Mouse (Mus musculus) myocyte (in vitro differentiated cells): Measurements from ENCODE around the gene Adcy7.

ENCODE experiments used
- E2F4 ChIP-seq: IDR thresholded peaks from one replicate; pipeline ENCODE4 v1.6.1; 2011; ENCODE audit warnings: mild to moderate bottlenecking, control low read depth, moderate library complexity; ENCODE audit not compliant: insufficient read depth
- MYOD1 ChIP-seq, 3 experiments: IDR thresholded peaks; one replicate each; pipeline ENCODE4 v1.6.1; 2011; ENCODE audit warnings: control low read depth in 2 of 3, low read depth in 2 of 3, mild to moderate bottlenecking in 2 of 3, moderate library complexity in 1 of 3; ENCODE audit not compliant: insufficient read length in 2 of 3, control insufficient read depth in 1 of 3
- MYOG ChIP-seq, 3 experiments: IDR thresholded peaks; one replicate each; pipeline ENCODE4 v1.6.1; 2011; ENCODE audit warnings: control low read depth in 2 of 3, low read depth in 2 of 3, mild to moderate bottlenecking in 2 of 3; ENCODE audit not compliant: insufficient read length in 2 of 3, control insufficient read depth in 1 of 3, insufficient read depth in 1 of 3
- POLR2A ChIP-seq: IDR thresholded peaks from one replicate; pipeline ENCODE4 v1.6.1; 2011; ENCODE audit warnings: low read depth, mild to moderate bottlenecking, control low read depth, moderate library complexity; ENCODE audit not compliant: insufficient read length
- SRF ChIP-seq: IDR thresholded peaks from one replicate; pipeline ENCODE4 v1.6.1; 2011; ENCODE audit warnings: low read depth; ENCODE audit not compliant: control insufficient read depth, insufficient read length
- TCF3 ChIP-seq: IDR thresholded peaks from one replicate; pipeline ENCODE4 v1.6.1; 2011; ENCODE audit warnings: low read depth, control low read depth; ENCODE audit not compliant: insufficient read length

DNA sequence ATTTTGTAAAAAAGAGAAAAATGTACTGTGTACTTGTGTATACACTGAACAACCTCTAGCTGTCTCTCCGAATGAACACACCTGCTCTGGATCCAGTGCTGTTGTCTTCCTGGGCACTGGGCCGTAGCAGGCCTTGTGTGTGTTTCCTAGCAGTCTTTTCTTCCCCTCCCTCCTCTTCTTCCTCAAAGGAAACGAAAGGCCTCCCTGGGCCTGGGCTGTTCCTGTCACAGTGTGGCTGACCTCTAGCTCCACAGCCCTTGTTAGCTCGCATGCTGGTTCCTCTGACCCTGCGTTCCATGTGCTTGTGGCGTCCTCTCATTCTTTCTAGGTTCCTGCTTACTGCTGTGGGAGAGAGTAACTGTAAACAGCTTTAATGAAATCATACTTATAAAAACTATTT lies 14.2 kb upstream of the Adcy7 start:
- TF ChIP-seq POLR2A = no peak
- TF ChIP-seq E2F4 = no peak
- TF ChIP-seq MYOD1 (IDR thresholded peaks at IDR 0.05; ENCODE audit: control insufficient read depth in 1 of 3, insufficient read length in 2 of 3, low read depth in 2 of 3) = no peak
- TF ChIP-seq TCF3 = no peak
- no peak for TF ChIP-seq SRF
- no peak for TF ChIP-seq MYOG (IDR thresholded peaks at IDR 0.05; ENCODE audit: control insufficient read depth in 1 of 3, insufficient read depth in 1 of 3, insufficient read length in 2 of 3, low read depth in 2 of 3)
